Mouse (Mus musculus) cerebellum, adult 2 months (tissue): Measurements from ENCODE around the gene B230217C12Rik. TPM values are rescaled to one million over a fixed set of nuclear protein-coding genes. Genes with fewer than 3 reads are reported as not detected.

Experiments used
- DNase-seq, 2 experiments: peaks; one replicate each; pipeline ENCODE4 v3.0.0; 2021
- H3K27ac ChIP-seq: fragments of 200-500 bp; 2 replicates; pipeline ENCODE4 v1.5.1; 2012; ENCODE audit warnings: low read length, control low read depth, inconsistent platforms; ENCODE audit not compliant: insufficient read depth
- H3K27me3 ChIP-seq: fragments of 200-500 bp; 2 replicates; pipeline ENCODE4 v1.6.1; 2012; ENCODE audit warnings: inconsistent platforms, mild to moderate bottlenecking, low read length, moderate library complexity; ENCODE audit not compliant: control insufficient read depth, insufficient read depth
- H3K4me1 ChIP-seq: fragments of 200-500 bp; 2 replicates; pipeline ENCODE4 v1.6.1; 2011; ENCODE audit warnings: low read length; ENCODE audit not compliant: control insufficient read depth, insufficient read depth
- H3K4me3 ChIP-seq: fragments of 200-500 bp; replicated peaks from 2 replicates; pipeline ENCODE3; 2011; ENCODE audit warnings: mild to moderate bottlenecking, low read depth, low read length, control low read depth; ENCODE audit not compliant: insufficient read depth
- CTCF ChIP-seq: fragments of 200-500 bp; IDR thresholded peaks from 2 replicates; pipeline ENCODE4 v1.5.1; 2011; ENCODE audit warnings: low read depth, mild to moderate bottlenecking, control low read depth, low read length, moderate library complexity, borderline replicate concordance; ENCODE audit not compliant: insufficient read depth
- POLR2A ChIP-seq: fragments of 200-500 bp; IDR thresholded peaks from 2 replicates; pipeline ENCODE4 v1.6.1; 2011; ENCODE audit warnings: low read length, control low read depth, borderline replicate concordance; ENCODE audit not compliant: insufficient read depth
- WGBS: fragments of 180-500 bp; shearing (Covaris S2); methylation state at CpG from one replicate; pipeline ENCODE4 v1.1.7; 2018; 5-methylcytosine and 5-hydroxymethylcytosine counted together
- polyA plus RNA-seq: library from polyadenylated mRNA; depleted of rRNA; stranded (reverse); fragments of >200 nt; gene quantifications from 2 replicates; pipeline ENCODE4 v1.2.3, GENCODE M21; 2012; rRNA removed

The B230217C12Rik gene
- polyA plus RNA-seq, result 117 TPM in 2 replicates

DNA sequence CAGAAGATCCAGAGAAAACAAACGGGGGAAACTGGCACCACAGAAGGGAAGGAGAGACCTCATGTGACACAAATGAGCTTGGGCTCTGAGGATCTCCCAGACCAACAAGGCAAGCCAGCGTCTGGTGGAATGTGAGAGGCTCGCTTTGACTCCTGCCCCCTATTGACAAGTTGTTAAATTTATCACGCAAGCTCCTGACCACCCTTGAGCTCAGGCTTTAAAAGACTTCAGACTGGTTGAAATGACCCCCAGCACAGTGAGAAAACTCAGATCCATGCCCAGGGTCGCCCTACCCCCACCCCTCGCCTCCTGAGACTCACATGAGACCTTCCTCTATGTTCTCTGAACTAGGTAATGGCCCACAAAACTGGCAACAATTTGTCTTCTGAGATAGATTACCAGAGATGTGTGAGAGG is at the start of gene B230217C12Rik:
Gene B230217C12Rik (plus strand): TSS at position 242 of the 416 bp plus-strand sequence.
- peaks cover 2% of the 10 kb centered on the region; the same call in 1 of the 2 replicates for H3K4me1 ChIP-seq
- DNase-seq, result peak; percentile 71 to 78
- peak; percentile 58 for TF ChIP-seq CTCF
- peak; percentile 11; the same call in 1 of the 2 replicates for TF ChIP-seq POLR2A
- no peaks in the 10 kb centered on the region for H3K27me3 ChIP-seq
- under 1% methylated on average over 6 of the region's 6 CpGs for WGBS
- peak within 1 kb of the TSS; percentile 82 for H3K4me3 ChIP-seq
- peak within 1 kb of the TSS; percentile 94 for H3K27ac ChIP-seq

DNA sequence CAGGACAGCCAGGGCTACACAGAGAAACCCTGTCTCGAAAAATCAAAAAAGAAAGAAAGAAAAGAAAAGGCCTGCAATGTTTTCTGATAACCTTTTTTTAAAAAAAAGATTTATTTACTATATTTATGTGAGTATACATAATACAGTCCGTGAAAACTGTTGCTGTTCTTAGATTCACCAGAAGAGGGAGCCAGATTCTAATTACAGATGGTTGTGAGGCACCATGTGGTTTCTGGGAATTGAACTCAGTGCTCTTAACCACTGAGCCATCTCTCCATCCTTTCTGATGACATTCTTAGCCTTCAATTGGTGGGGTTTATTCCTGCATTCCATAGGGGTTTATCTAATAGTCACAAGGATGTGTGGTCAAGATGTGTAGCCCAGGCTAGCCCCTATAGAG is 47.4 kb upstream of the B230217C12Rik start:
- Histone ChIP-seq H3K4me3 (no peak overlapping the region), H3K27me3 (no peaks in the 10 kb centered on the region), H3K4me1 (no peaks in the 10 kb centered on the region), H3K27ac (no peak overlapping the region)
- DNase-seq, result peak in 1 of 2 experiments; percentile 61
- 1% methylated on average over 2 of the region's 2 CpGs for WGBS
- no peak for TF ChIP-seq POLR2A
- peak; percentile 40; the same call in 1 of the 2 replicates for TF ChIP-seq CTCF

DNA sequence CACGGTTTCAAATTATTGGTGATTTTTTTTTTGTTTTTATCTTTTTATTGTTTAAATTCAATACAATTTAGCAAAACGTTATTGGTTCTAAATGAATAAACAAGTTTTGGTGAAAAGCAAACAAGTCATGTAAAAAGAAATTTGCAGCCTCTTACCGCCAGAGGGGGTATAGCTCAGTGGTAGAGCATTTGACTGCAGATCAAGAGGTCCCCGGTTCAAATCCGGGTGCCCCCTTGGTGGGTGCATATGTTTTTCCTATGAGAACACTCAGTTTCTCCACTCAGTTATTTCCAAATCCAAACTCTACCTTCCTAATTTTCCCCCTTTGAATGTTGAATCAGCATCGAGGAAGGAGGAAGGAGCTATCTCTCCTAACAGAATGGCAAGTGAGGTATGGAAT is 43.7 kb upstream of the B230217C12Rik start:
- H3K27ac ChIP-seq, result no peak overlapping the region
- no peaks in the 10 kb centered on the region for H3K27me3 ChIP-seq
- peak; percentile 78 to 83 for DNase-seq
- H3K4me3 ChIP-seq, result no peak overlapping the region
- 3% methylated on average over 6 of the region's 6 CpGs for WGBS
- peaks cover 8% of the 10 kb centered on the region; the same call in 1 of the 2 replicates for H3K4me1 ChIP-seq
- TF ChIP-seq POLR2A, result no peak
- no peak for TF ChIP-seq CTCF

DNA sequence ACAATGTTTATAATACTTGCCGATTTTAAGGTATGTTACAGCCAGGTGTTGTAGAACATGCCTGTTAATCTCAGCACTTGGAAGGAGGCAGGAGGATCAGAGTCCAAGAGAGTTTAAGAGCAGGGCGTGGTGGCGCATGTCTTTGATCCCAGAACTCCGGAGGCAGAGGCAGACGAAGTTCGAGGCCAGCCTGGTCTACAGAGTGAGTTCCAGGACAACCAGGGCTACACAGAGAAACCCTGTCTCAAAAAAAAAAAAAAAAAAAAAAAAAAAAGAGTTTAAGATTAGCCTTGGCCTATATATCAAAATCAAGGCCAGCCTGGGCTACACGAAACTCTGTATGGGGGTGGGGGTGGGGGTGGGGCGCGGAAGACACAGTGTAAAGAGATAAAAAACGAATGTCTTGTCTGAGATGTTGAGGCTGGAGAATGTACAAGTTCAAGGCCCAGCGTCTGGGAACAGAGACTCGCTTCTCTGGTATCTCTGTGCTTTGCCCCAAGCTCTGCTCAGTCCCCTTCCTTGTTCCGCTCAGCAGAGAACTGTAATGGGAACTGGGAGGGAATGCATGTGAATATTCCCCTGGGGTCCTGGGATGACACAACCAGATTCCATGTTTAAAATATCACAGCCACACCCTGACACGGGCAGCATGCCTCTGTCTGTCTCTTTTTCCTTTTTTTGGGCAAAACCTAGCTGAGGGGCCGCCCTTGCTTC is 43.1 kb upstream of the B230217C12Rik start:
- 69% methylated on average over 15 of the region's 15 CpGs for WGBS
- no peaks in the 10 kb centered on the region for H3K27me3 ChIP-seq
- no peak for TF ChIP-seq POLR2A
- no peak for TF ChIP-seq CTCF
- peak in 1 of 2 experiments; percentile 11 for DNase-seq
- H3K4me3 ChIP-seq, result no peak overlapping the region
- H3K27ac ChIP-seq, result no peak overlapping the region
- H3K4me1 ChIP-seq, result peaks cover 11% of the 10 kb centered on the region; the same call in 1 of the 2 replicates

DNA sequence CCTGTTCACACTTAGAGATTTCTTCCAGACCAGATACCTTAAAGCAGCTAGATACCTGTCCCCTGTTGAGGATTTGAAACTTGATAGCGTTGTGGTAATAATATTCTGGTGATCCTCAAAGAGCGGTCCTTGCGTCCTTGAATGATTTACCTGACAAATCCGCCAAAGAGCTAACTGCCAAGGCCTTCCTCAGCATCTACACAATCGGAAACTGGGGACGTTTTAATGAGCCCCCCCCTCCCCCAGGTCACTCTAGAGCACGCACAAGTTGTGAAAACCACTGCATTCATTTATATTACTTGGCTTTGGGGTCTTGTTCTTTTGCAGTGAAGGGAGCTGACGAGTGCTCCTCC is 42.5 kb upstream of the B230217C12Rik start:
- 61% methylated on average over 8 of the region's 8 CpGs for WGBS
- no peak overlapping the region for H3K27ac ChIP-seq
- H3K4me1 ChIP-seq, result peaks cover 11% of the 10 kb centered on the region; the same call in 1 of the 2 replicates
- H3K27me3 ChIP-seq, result no peaks in the 10 kb centered on the region
- no peak for DNase-seq
- peak overlapping the region; percentile 17 for H3K4me3 ChIP-seq
- TF ChIP-seq CTCF (no peak), POLR2A (no peak)

DNA sequence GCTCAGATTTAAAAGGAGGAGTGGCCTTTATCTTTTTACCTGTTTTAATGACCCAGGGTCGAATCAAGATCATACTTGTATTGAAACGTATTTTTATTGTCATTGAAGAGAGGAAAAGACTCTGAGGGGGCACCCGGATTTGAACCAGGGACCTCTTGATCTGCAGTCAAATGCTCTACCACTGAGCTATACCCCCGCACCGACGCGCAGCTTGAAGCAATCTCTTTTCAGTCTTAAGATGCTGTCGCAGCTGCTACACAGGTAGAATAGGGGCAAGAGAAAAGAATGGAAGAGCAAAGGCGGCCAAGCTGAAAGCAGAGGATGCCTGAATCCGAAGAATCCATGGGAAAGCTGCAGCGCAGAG is 41.8 kb upstream of the B230217C12Rik start, which contains the start of gene Lasp1:
Gene Lasp1 (plus strand): TSS at position 219 of the 364 bp plus-strand sequence.
- H3K27ac ChIP-seq, result peak within 1 kb of the TSS; percentile 83
- TF ChIP-seq CTCF (no peak), POLR2A (no peak)
- DNase-seq, result peak; percentile 88 to 95
- WGBS, result 1% methylated on average over 11 of the region's 11 CpGs
- no peaks in the 10 kb centered on the region for H3K27me3 ChIP-seq
- peaks cover 12% of the 10 kb centered on the region; the same call in 1 of the 2 replicates for H3K4me1 ChIP-seq
- H3K4me3 ChIP-seq, result peak within 1 kb of the TSS; percentile 97

DNA sequence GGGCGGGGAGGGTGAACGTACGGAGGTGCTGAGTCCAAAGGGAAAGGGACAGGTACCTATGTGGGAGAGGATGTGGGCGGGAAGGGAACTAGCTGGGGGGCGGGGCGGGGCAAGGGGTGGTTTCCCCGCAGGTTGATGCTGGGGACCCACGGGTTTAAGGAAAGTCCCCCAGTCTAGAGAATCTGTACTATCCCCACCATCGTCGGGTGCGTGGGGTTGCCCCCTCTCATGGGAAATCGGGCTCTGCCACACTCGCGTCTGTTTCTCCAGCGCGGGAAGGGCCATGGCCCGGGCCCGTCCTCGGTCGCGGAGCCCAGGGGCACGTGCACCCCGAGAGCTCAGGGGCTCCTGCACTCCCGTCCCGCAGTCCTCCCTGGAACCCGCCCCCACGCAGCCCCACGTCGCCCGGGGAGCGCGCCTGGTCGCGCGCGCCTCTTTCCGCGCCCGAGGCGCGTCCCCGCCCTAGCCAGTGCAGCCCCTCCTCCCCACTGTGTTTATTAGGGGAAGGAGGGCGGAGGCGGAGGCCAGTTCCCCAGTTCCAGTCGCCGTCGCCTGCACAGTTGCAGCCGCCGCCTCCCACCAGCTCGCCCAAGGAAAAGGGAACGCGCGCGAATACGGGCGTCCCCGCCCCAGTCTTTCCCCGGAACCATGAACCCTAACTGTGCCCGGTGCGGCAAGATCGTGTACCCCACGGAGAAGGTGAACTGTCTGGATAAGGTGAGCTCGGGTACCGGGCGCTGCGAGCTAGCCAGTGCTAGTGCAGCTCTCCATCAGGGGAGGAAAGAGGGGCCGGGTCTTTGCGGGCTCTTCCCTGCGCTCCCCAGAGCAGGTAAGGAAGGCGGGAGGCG is 41.2 kb upstream of the B230217C12Rik start:
- H3K27ac ChIP-seq, result peak overlapping the region; percentile 83
- H3K27me3 ChIP-seq, result no peaks in the 10 kb centered on the region
- peak; percentile 92 to 93 for DNase-seq
- TF ChIP-seq POLR2A, result peak; percentile 86; the same call in 1 of the 2 replicates
- no peak for TF ChIP-seq CTCF
- H3K4me1 ChIP-seq, result peaks cover 15% of the 10 kb centered on the region; the same call in 1 of the 2 replicates
- H3K4me3 ChIP-seq, result peak overlapping the region; percentile 97
- WGBS, result under 1% methylated on average over 71 of the region's 71 CpGs
